Mouse (Mus musculus) olfactory bulb, adult 2 months (tissue): ENCODE data around the gene Wif1. TPM values are rescaled to one million over a fixed set of nuclear protein-coding genes. Genes with fewer than 3 reads are reported as not detected.

Source experiments
- H3K27ac ChIP-seq: fragments of 200-500 bp; 2 replicates; pipeline ENCODE4 v1.5.1; 2012; ENCODE audit warnings: low read depth, low read length; ENCODE audit not compliant: insufficient read depth
- H3K4me1 ChIP-seq: fragments of 200-500 bp; 2 replicates; pipeline ENCODE4 v1.6.1; 2012; ENCODE audit warnings: low read length; ENCODE audit not compliant: control insufficient read depth, insufficient read depth
- H3K4me3 ChIP-seq: fragments of 200-500 bp; 2 replicates; pipeline ENCODE4 v1.5.1; 2012; ENCODE audit warnings: mild to moderate bottlenecking, low read depth, low read length, moderate library complexity; ENCODE audit not compliant: insufficient read depth
- CTCF ChIP-seq: fragments of 200-500 bp; IDR thresholded peaks from 2 replicates; pipeline ENCODE4 v1.5.1; 2012; ENCODE audit warnings: low read depth, mild to moderate bottlenecking, low read length, moderate library complexity; ENCODE audit not compliant: insufficient read depth
- POLR2A ChIP-seq: fragments of 200-500 bp; IDR thresholded peaks from 2 replicates; pipeline ENCODE4 v1.6.1; 2012; ENCODE audit warnings: mild to moderate bottlenecking, low read depth, low read length, moderate library complexity; ENCODE audit not compliant: insufficient read depth
- WGBS: fragments of 180-500 bp; shearing (Covaris S2); methylation state at CpG from one replicate; pipeline ENCODE4 v1.1.7; 2018; 5-methylcytosine and 5-hydroxymethylcytosine counted together
- polyA plus RNA-seq: library from polyadenylated mRNA; stranded (reverse); fragments of >200 nt; gene quantifications from 2 replicates; pipeline ENCODE4 v1.2.4, GENCODE M21; 2012; ENCODE audit warnings: low replicate concordance; ENCODE audit not compliant: missing spikeins, insufficient read depth, insufficient read length

The Wif1 gene
- polyA plus RNA-seq, 1 experiment, result not detected

DNA sequence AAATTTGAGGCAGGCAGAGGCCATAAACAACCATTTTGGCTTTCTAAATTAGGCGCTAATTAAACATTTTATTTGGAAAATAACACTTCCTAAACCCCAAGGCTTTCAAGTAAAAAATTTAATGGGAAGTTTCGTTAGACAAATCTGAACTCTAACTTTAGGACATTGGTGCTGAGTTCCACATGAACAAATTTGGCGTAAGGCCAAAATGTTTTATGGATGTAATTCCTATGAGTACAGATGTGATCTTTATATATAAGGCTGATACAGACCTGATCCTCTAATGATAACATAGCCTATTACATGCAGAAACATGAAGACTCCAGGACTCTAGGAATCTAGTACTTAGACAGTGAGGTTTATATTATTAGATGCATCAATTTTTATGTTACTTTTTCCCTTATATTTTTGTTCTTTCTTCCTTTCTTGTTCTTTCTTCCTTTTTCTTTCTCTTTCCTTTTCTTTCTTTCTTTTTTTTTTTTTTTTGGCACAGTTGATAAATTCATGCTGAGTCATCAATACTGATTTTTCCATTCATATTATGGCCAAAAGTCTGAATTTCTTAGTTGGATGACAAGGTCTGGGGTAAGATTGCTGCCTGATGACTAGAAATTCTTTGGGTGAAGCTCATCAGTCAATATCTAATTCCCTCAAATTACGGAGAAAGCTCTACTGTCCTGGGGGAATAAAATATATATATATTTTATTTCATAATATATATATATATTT is 5.0 kb downstream of the Wif1 start:
- no peak for TF ChIP-seq POLR2A
- no peak for TF ChIP-seq CTCF
- Histone ChIP-seq H3K4me3 (no peak overlapping the region), H3K4me1 (peaks cover 6% of the 10 kb centered on the region), H3K27ac (no peak overlapping the region)
- WGBS, result 81% methylated on average over 4 of the region's 4 CpGs

GRCm38 (mm10) chr10:121040911-121041310 is 7.2 kb downstream of the Wif1 start:
- TF ChIP-seq CTCF (no peak), POLR2A (no peak)
- Histone ChIP-seq H3K4me3 (no peak overlapping the region), H3K27ac (no peak overlapping the region), H3K4me1 (no peaks in the 10 kb centered on the region)
- 87% methylated on average over 14 of the region's 14 CpGs for WGBS

GRCm38 (mm10) chr10:121047440-121047839 is 13.7 kb downstream of the Wif1 start:
- no peak for TF ChIP-seq POLR2A
- TF ChIP-seq CTCF, result no peak
- Histone ChIP-seq H3K4me3 (no peak overlapping the region), H3K27ac (no peak overlapping the region), H3K4me1 (0 out of 2 replicates have a peak, but pooled peaks cover 2% of the 10 kb centered on the region)
- WGBS, result 75% methylated on average over 10 of the region's 10 CpGs

DNA sequence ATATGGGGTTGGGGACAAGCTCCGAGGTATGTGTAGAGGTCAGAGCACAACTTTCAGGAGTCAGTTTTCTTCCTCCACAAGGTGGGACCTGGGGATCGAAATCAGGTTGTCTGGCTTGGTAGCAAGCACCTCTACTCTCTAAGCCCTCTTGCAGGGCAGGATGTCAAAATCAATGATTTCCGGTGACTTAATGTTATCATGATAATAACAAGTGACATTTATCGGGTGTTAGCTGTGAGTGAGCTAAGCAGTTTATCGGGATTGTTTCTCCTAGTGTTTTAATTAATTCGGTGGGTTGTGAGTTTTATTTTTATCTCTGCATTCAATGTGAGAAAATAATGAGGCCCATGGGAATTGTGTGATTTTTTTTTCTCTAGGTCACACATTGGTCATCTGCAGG is 18.3 kb downstream of the Wif1 start:
- H3K4me3 ChIP-seq, result no peak overlapping the region
- TF ChIP-seq CTCF, result no peak
- no peak for TF ChIP-seq POLR2A
- WGBS, result 92% methylated on average over 6 of the region's 6 CpGs
- peaks cover 3% of the 10 kb centered on the region; the same call in 1 of the 2 replicates for H3K4me1 ChIP-seq
- no peak overlapping the region for H3K27ac ChIP-seq

GRCm38 (mm10) chr10:121055452-121056188 is 21.9 kb downstream of the Wif1 start:
- TF ChIP-seq CTCF, result no peak
- no peak for TF ChIP-seq POLR2A
- WGBS, result 20% methylated on average over 13 of the region's 13 CpGs
- no peak overlapping the region for H3K4me3 ChIP-seq
- no peak overlapping the region for H3K27ac ChIP-seq
- H3K4me1 ChIP-seq, result peaks cover 3% of the 10 kb centered on the region; the same call in 1 of the 2 replicates

GRCm38 (mm10) chr10:121056823-121057222 is 23.1 kb downstream of the Wif1 start:
- no peak overlapping the region for H3K27ac ChIP-seq
- 90% methylated on average over 6 of the region's 6 CpGs for WGBS
- TF ChIP-seq POLR2A (no peak), CTCF (no peak)
- H3K4me3 ChIP-seq, result no peak overlapping the region
- H3K4me1 ChIP-seq, result peaks cover 3% of the 10 kb centered on the region; the same call in 1 of the 2 replicates

GRCm38 (mm10) chr10:121059043-121060003 is 25.6 kb downstream of the Wif1 start:
- TF ChIP-seq POLR2A, result no peak
- TF ChIP-seq CTCF, result no peak
- Histone ChIP-seq H3K4me3 (no peak overlapping the region), H3K27ac (no peak overlapping the region), H3K4me1 (peaks cover 3% of the 10 kb centered on the region; the same call in 1 of the 2 replicates)
- WGBS, result 81% methylated on average over 23 of the region's 23 CpGs

DNA sequence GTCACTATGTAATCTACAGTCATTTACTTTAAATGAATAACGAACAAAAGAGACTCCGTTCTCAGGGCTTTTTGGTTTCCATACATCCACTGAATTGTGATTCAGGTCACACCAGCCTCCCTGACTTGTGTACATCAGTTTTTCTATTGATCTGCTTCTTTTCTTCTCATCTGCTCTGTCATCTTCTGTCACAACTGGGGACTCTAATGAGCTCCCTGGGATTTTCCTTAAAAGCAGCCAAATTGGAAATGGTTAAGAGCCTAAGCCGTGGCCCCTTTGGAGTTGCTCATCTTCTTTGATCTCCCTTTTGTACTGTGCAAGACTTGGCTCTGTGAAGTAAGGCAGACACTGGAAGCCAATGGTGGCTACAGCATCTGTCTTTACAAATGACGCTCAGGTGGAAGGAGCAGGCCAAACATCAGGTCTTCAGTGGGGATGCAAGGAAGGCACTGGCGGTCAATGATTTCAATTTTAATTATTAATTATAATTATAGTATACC is 27.6 kb downstream of the Wif1 start:
- TF ChIP-seq POLR2A, result no peak
- no peak for TF ChIP-seq CTCF

GRCm38 (mm10) chr10:121062704-121063103 is 28.9 kb downstream of the Wif1 start:
- no peak overlapping the region for H3K27ac ChIP-seq
- WGBS, result 88% methylated on average over 8 of the region's 8 CpGs
- no peaks in the 10 kb centered on the region for H3K4me1 ChIP-seq
- no peak overlapping the region for H3K4me3 ChIP-seq
- TF ChIP-seq POLR2A, result no peak
- no peak for TF ChIP-seq CTCF

More for the DNA sequence above, 27.6 kb downstream of the Wif1 start:
- WGBS, result 73% methylated on average over 5 of the region's 5 CpGs
- H3K4me1 ChIP-seq, result no peaks in the 10 kb centered on the region
- H3K4me3 ChIP-seq, result no peak overlapping the region
- no peak overlapping the region for H3K27ac ChIP-seq
